Mouse (Mus musculus) kidney, postnatal 0 days (tissue): ENCODE data around the gene Myo1g. TPM values are rescaled to one million over a fixed set of nuclear protein-coding genes. Genes with fewer than 3 reads are reported as not detected.

Experiments
- ATAC-seq: fragments of 200-750 bp; cut with Nextera tagmentation; replicated peaks from 2 replicates; pipeline ENCODE4 v1.8.0; 2017; ENCODE audit warnings: low read depth, moderate number of reproducible peaks, moderate TSS enrichment, moderate library complexity; ENCODE audit not compliant: low FRiP score
- DNase-seq: peaks from one replicate; pipeline ENCODE4 v3.0.0-alpha.2; 2016; ENCODE audit warnings: low spot score
- H3K27ac ChIP-seq: fragments of 300-500 bp; sonication (generic); 2 replicates; pipeline ENCODE4 v1.5.1; 2014; ENCODE audit warnings: mild to moderate bottlenecking
- H3K27me3 ChIP-seq: fragments of 300-500 bp; sonication (generic); 2 replicates; pipeline ENCODE4 v1.6.1; 2014; ENCODE audit warnings: low read length, mixed read lengths; ENCODE audit not compliant: insufficient read depth
- H3K36me3 ChIP-seq: fragments of 300-500 bp; sonication (generic); 2 replicates; pipeline ENCODE4 v1.6.1; 2014; ENCODE audit warnings: low read length, mixed read lengths; ENCODE audit not compliant: insufficient read depth
- H3K4me1 ChIP-seq: fragments of 300-500 bp; sonication (generic); replicated peaks from 2 replicates; pipeline ENCODE4 v1.6.1; 2014; ENCODE audit warnings: antibody characterized with exemption, low read length, mixed read lengths; ENCODE audit not compliant: insufficient read depth
- H3K4me2 ChIP-seq: fragments of 300-500 bp; sonication (generic); 2 replicates; pipeline ENCODE4 v1.6.1; 2014; ENCODE audit warnings: mild to moderate bottlenecking, low read length, moderate library complexity, mixed read lengths
- H3K4me3 ChIP-seq: fragments of 300-500 bp; sonication (generic); replicated peaks from 2 replicates; pipeline ENCODE4 v1.5.1; 2014; ENCODE audit warnings: low read depth, low read length
- H3K9ac ChIP-seq: fragments of 300-500 bp; sonication (generic); 2 replicates; pipeline ENCODE4 v1.6.1; 2014; ENCODE audit warnings: low read depth, low read length
- H3K9me3 ChIP-seq: fragments of 300-500 bp; sonication (generic); replicated peaks from 2 replicates; pipeline ENCODE4 v1.6.1; 2016; ENCODE audit warnings: low read length, inconsistent platforms, mixed read lengths
- CTCF ChIP-seq: IDR thresholded peaks from 2 replicates; pipeline ENCODE4 v1.5.1; 2016; ENCODE audit warnings: antibody characterized with exemption, low read depth, mild to moderate bottlenecking, moderate library complexity
- WGBS: fragments of 180-500 bp; shearing (Covaris S2); extraction: QIAGEN DNeasy Blood & Tissue Kit; methylation state at CpG from one replicate; pipeline ENCODE4 v1.1.7; 2014; 5-methylcytosine and 5-hydroxymethylcytosine counted together
- polyA plus RNA-seq: library from polyadenylated mRNA; unstranded; fragments of >200 nt; fragmentation: Nextera tagmentation; extraction: Ambion mirVana; gene quantifications from 2 replicates; pipeline ENCODE4 v1.2.1, GENCODE M21; 2015

The Myo1g gene
- polyA plus RNA-seq, 1 experiment from 2014 or later = 0.42 TPM

DNA sequence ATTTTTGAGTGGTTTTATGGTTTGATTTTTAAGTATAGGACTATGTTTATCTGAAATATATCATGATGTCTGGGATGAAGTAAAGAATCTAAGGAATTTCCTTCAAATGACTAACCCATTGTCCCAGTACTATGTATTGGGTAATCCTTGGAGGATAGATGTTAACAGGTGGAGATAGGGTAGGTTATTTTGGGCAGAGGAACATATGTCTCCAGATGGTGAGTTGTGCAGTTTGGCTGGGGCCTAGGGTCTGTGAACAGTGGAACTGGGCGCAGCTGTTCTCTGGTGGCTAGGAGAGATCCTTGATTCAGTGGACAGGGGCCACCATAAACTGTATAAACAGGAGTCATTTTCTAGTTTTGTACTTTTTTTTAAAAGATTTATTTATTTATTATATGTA lies 43.4 kb downstream of the Myo1g start:
- ATAC-seq (no peak), DNase-seq (no peak)
- H3K36me3 ChIP-seq = no peaks in the 10 kb centered on the region
- WGBS = 100% methylated on average over 1 of the region's 1 CpGs
- no peak overlapping the region for H3K4me3 ChIP-seq
- no peak overlapping the region for H3K4me2 ChIP-seq
- no peak for TF ChIP-seq CTCF
- H3K27me3 ChIP-seq = no peaks in the 10 kb centered on the region
- H3K9ac ChIP-seq = no peak overlapping the region
- no peak overlapping the region for H3K27ac ChIP-seq
- no peaks in the 10 kb centered on the region for H3K9me3 ChIP-seq
- H3K4me1 ChIP-seq = peaks cover 7% of the 10 kb centered on the region; the same call in 1 of the 2 replicates

DNA sequence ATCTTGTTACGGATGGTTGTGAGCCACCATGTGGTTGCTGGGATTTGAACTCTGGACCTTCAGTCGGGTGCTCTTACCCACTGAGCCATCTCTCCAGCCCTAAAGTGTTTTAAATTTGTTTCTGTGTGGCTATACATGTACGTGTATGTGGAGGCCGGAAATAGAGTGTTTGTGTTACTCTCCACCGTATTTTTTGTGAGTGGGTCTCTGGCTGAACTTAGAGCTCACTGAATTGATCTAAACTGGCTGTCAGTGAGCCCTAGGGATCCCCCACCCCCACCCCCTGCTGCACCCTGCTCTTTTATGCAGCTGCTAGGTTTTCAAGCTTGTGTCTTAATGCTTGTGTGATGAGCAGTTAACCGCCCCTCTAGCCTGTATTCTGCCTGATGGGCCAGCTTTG lies 43.9 kb downstream of the Myo1g start:
- Histone ChIP-seq H3K27ac (no peak overlapping the region), H3K9ac (no peak overlapping the region), H3K4me2 (peak overlapping the region; percentile 75; the same call in 1 of the 2 replicates), H3K4me1 (peaks cover 7% of the 10 kb centered on the region; the same call in 1 of the 2 replicates), H3K9me3 (no peaks in the 10 kb centered on the region), H3K4me3 (no peak overlapping the region), H3K27me3 (no peaks in the 10 kb centered on the region), H3K36me3 (no peaks in the 10 kb centered on the region)
- ATAC-seq (no peak), DNase-seq (no peak)
- no peak for TF ChIP-seq CTCF
- WGBS = 78% methylated on average over 6 of the region's 6 CpGs

DNA sequence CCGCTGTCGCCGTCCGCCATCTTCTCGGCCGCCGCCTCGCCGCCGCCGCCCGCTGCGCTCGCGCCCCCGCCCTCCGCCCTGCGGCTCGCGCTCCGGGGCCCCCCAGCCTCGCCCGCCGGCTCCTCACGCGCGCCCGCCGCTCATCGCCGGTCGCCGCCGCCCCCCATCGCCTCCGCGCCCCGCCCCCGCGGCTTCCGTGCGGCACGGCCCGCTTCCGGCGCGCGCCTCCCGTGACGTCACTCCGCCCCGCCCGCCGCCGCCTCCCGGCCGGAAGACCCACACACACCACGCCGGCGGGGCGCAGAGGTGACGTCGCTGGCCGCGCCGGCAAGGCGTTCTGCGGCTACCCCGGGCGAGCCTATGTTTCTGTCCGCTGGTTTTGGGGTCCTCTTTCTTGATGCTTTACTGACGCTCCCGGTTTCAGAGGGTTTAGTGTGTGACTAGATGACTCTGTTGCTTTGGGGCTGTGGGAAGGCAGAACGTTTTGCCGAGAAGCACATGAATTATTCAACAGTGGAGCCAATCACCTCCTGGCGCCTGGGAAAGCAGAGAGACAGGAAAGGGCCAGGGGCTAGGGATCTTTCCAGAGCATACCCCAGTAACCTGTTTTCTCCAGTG lies 44.8 kb downstream of the Myo1g start, which contains the start of gene Purb:
Gene Purb (minus strand): TSS at position 51 of the 618 bp plus-strand sequence.
- Histone ChIP-seq H3K4me1 (peaks cover 11% of the 10 kb centered on the region), H3K9me3 (no peaks in the 10 kb centered on the region), H3K4me2 (peak within 1 kb of the TSS; percentile 82), H3K27me3 (no peaks in the 10 kb centered on the region), H3K9ac (peak within 1 kb of the TSS; percentile 94), H3K36me3 (no peaks in the 10 kb centered on the region), H3K27ac (peak within 1 kb of the TSS; percentile 99), H3K4me3 (peak within 1 kb of the TSS; percentile 93)
- ATAC-seq (peak; percentile 96), DNase-seq (peak; percentile 91)
- no peak for TF ChIP-seq CTCF
- WGBS = 1% methylated on average over 47 of the region's 76 CpGs

DNA sequence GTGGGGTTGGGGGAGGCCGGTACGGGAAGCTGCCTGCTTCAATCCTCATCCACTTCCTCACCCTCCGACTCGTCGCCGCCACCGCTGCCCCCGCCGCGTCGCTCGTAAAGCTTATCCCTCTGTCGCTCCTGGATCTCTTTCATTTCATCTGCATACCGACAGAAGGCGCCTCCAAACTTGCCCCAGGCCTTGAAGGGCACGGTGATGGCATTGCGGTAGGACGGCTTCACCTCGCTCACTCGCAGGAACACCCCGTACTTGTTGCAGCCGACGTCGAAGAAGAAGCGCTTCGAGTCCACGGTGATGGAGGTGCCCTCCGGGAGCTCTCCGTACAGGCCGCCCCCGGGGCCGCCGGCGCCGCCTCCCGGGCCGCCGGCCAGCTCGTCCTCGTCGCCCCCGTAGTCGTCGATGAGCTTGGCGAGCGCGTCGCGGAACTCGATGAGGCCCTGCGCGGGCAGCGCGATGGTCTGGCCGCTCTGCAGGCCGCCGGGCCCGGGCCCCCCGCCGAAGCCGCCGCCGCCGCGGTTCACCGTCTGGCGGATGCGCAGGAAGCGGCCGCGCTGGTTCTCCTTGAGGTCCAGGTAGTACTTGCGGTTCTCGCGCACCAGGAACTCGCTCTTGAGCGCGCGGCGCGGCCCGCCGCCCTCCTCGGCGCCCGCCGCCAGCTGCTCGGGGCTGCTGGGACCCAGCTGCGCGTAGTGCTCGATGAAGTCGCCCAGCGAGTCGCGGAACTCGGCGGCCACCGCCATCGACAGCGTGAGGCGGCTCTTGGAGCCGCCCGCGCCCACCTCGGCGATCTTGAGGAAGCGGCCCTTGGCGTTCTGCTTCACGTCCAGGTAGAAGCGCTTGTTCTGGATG lies 45.7 kb downstream of the Myo1g start:
- H3K36me3 ChIP-seq = no peaks in the 10 kb centered on the region
- peak overlapping the region; percentile 99 for H3K27ac ChIP-seq
- peaks cover 19% of the 10 kb centered on the region for H3K4me1 ChIP-seq
- ATAC-seq (peak; percentile 34), DNase-seq (peak; percentile 67)
- H3K9ac ChIP-seq = peak overlapping the region; percentile 94
- H3K4me2 ChIP-seq = peak overlapping the region; percentile 82
- TF ChIP-seq CTCF = peak; percentile 17; the same call in 1 of the 2 replicates
- WGBS = under 1% methylated on average over 93 of the region's 109 CpGs
- peak overlapping the region; percentile 93 for H3K4me3 ChIP-seq
- no peaks in the 10 kb centered on the region for H3K9me3 ChIP-seq
- H3K27me3 ChIP-seq = no peaks in the 10 kb centered on the region

DNA sequence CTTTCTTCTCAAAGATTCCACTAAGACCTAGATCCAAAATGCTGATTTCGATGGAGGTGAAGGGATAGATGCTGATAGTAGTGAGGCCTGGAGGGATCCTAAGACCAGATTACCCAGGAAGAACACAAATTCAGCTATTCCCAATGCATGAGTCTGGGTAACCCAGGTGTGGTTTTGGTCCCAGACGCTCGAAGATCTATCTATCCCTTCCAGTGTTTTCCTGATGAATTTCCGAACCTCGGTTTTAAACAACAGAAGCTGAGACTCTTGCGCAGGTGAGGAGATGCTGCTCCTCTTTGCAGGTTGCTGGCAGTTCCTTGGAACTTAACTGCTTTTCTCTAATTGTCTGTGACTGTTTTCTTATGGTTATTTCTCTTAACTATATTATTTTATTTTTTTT lies 46.4 kb downstream of the Myo1g start:
- Histone ChIP-seq H3K4me2 (peak overlapping the region; percentile 82), H3K4me3 (peak overlapping the region; percentile 93), H3K9ac (peak overlapping the region; percentile 94; the same call in 1 of the 2 replicates), H3K27ac (peak overlapping the region; percentile 99; the same call in 1 of the 2 replicates), H3K36me3 (no peaks in the 10 kb centered on the region), H3K27me3 (no peaks in the 10 kb centered on the region), H3K9me3 (no peaks in the 10 kb centered on the region), H3K4me1 (peaks cover 23% of the 10 kb centered on the region)
- WGBS = 23% methylated on average over 6 of the region's 6 CpGs
- ATAC-seq = no peak
- TF ChIP-seq CTCF = no peak
- DNase-seq = no peak

DNA sequence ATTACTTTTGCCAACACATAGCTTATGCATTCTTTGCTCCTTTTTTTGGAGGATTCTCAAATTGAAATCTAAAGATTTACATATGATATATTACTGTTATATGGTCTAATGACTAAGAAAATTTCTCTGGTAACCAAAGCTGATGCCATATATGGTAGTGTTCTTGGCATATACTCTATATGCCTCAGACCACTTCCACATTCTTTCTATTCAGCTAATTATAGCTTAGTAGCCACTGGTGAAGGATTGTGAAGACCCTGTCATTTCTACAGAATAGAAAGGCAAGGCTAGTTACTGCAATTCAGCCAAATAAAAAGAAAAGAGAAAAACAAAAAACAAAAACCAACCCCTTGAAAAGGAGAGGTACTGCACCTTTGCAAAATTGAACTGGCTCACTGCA lies 48.7 kb downstream of the Myo1g start:
- ATAC-seq = no peak
- H3K27ac ChIP-seq = no peak overlapping the region
- DNase-seq = peak; percentile 64
- TF ChIP-seq CTCF = no peak
- H3K9ac ChIP-seq = peak overlapping the region; percentile 28; the same call in 1 of the 2 replicates
- peak overlapping the region; percentile 82 for H3K4me2 ChIP-seq
- H3K4me1 ChIP-seq = peaks cover 23% of the 10 kb centered on the region
- H3K36me3 ChIP-seq = no peaks in the 10 kb centered on the region
- no peaks in the 10 kb centered on the region for H3K27me3 ChIP-seq
- H3K4me3 ChIP-seq = peak overlapping the region; percentile 93
- no peaks in the 10 kb centered on the region for H3K9me3 ChIP-seq
